Mouse (Mus musculus): ENCODE results near the gene 3110009E18Rik. TPM values are rescaled to one million over a fixed set of nuclear protein-coding genes. Genes with fewer than 3 reads are reported as not detected.

The 3110009E18Rik gene
- polyA plus RNA-seq, 1 experiment: 5.5 TPM

DNA sequence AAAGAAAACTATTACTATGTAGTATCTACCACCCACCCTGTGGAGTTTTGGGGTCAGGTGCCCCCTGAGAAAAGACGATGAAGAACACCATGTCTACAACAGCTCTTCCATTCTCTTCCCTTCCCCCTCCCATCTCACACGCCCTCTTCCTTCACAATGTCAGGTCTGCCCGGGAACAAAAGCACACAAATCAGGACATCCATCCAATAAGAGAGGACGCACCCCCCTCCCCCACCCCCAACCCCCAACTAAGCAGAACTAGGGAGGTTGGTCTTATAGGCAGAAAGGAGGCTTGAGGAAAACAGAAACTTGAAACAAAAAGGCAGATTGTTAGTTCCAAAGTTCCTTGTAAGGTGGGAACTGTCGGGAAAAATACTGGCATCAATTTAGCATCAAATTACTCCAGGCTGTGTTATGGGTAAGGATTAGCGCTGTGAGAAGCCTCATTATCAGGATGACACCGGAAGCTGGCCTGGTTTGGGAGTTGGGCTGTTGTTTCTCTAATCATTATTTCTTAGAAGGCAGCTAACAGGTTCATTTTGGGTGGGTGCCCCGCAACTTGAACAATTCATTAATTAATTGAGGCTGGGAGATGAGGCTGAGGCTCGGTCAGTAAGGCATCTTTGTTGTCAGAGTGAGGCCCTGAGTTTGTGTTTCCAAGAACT lies 43.1 kb upstream of the 3110009E18Rik start:
- H3K27me3 ChIP-seq (ENCODE audit: control insufficient read depth, insufficient read depth, low read length): peaks cover 10% of the 10 kb centered on the region; the same call in 1 of the 2 replicates
- TF ChIP-seq CTCF (IDR thresholded peaks at IDR 0.05; ENCODE audit: borderline replicate concordance, control insufficient read depth, extremely low read depth, insufficient read depth, low read length, poor library complexity): no peak
- no peak for TF ChIP-seq POLR2A (IDR thresholded peaks at IDR 0.05; ENCODE audit: control insufficient read depth, extremely low read depth, insufficient read depth, low read length, poor library complexity)
- no peak overlapping the region for H3K4me3 ChIP-seq (ENCODE audit: control insufficient read depth, insufficient read depth, low read length)
- H3K36me3 ChIP-seq (ENCODE audit: control insufficient read depth, insufficient read depth, low read length): no peaks in the 10 kb centered on the region
- 0 out of 2 replicates have a peak, but pooled peaks cover 5% of the 10 kb centered on the region for H3K4me1 ChIP-seq (replicated peaks; ENCODE audit: control insufficient read depth, insufficient read depth, low read length)
- no peak for DNase-seq
- 80% methylated on average over 9 of the region's 9 CpGs for WGBS
- no peak overlapping the region for H3K27ac ChIP-seq (ENCODE audit: control insufficient read depth, insufficient read depth, low read length)

- no peak for DNase-seq
- TF ChIP-seq POLR2A (IDR thresholded peaks at IDR 0.05; ENCODE audit: control insufficient read depth, extremely low read depth, insufficient read depth, low read length, poor library complexity): no peak
- TF ChIP-seq CTCF (IDR thresholded peaks at IDR 0.05; ENCODE audit: borderline replicate concordance, control insufficient read depth, extremely low read depth, insufficient read depth, low read length, poor library complexity): no peak
- Histone ChIP-seq H3K4me3 (ENCODE audit: control insufficient read depth, insufficient read depth, low read length) (no peak overlapping the region), H3K27me3 (ENCODE audit: control insufficient read depth, insufficient read depth, low read length) (no peaks in the 10 kb centered on the region), H3K4me1 (replicated peaks; ENCODE audit: control insufficient read depth, insufficient read depth, low read length) (no peaks in the 10 kb centered on the region), H3K36me3 (ENCODE audit: control insufficient read depth, insufficient read depth, low read length) (no peaks in the 10 kb centered on the region), H3K27ac (ENCODE audit: control insufficient read depth, insufficient read depth, low read length) (no peak overlapping the region)
- WGBS: 91% methylated on average over 1 of the region's 1 CpGs
Observed at GRCm38 (mm10) chr1:120080632-120081031, 40.4 kb upstream of the 3110009E18Rik start.

DNA sequence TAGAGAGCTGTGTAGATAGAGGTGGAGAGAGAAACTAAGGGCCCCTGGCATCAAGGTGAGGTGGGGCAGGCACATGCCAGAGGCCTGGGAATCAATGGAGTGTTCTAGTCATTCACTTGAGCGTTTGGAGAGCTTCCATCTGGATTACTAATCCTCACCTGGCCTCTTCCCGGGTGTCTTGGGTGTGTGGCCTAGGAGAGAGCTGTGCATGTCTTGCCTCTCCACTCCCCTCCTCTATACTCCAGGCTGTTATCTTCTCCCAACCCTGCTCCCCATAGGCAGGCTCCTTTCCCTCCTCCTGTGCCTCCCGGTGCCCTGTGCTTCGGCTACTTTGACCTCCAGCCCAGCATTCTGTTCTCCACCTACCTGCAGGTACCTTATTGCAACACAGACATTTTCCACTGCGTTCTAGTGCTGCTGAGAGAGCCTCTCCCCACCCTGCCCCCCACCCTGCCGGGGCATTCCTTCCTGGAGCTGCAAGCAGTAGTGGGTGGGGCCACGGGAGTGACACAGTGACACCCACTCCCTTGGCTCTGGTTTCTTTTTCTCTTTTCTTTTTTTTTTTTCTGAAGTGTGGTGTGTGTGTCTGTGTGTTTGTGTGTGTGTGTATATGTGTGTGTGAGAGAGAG lies 37.9 kb upstream of the 3110009E18Rik start:
- DNase-seq: no peak
- Histone ChIP-seq H3K27me3 (ENCODE audit: control insufficient read depth, insufficient read depth, low read length) (no peaks in the 10 kb centered on the region), H3K4me1 (replicated peaks; ENCODE audit: control insufficient read depth, insufficient read depth, low read length) (no peaks in the 10 kb centered on the region), H3K4me3 (ENCODE audit: control insufficient read depth, insufficient read depth, low read length) (no peak overlapping the region), H3K27ac (ENCODE audit: control insufficient read depth, insufficient read depth, low read length) (no peak overlapping the region), H3K36me3 (ENCODE audit: control insufficient read depth, insufficient read depth, low read length) (no peaks in the 10 kb centered on the region)
- TF ChIP-seq POLR2A (IDR thresholded peaks at IDR 0.05; ENCODE audit: control insufficient read depth, extremely low read depth, insufficient read depth, low read length, poor library complexity): no peak
- no peak for TF ChIP-seq CTCF (IDR thresholded peaks at IDR 0.05; ENCODE audit: borderline replicate concordance, control insufficient read depth, extremely low read depth, insufficient read depth, low read length, poor library complexity)
- 69% methylated on average over 7 of the region's 7 CpGs for WGBS

- no peak for TF ChIP-seq CTCF (IDR thresholded peaks at IDR 0.05; ENCODE audit: borderline replicate concordance, control insufficient read depth, extremely low read depth, insufficient read depth, low read length, poor library complexity)
- H3K4me1 ChIP-seq (replicated peaks; ENCODE audit: control insufficient read depth, insufficient read depth, low read length): no peaks in the 10 kb centered on the region
- no peaks in the 10 kb centered on the region for H3K36me3 ChIP-seq (ENCODE audit: control insufficient read depth, insufficient read depth, low read length)
- no peaks in the 10 kb centered on the region for H3K27me3 ChIP-seq (ENCODE audit: control insufficient read depth, insufficient read depth, low read length)
- whole genome bisulfite sequencing: 87% methylated on average over 5 of the region's 5 CpGs
- H3K27ac ChIP-seq (ENCODE audit: control insufficient read depth, insufficient read depth, low read length): no peak overlapping the region
- DNase-seq: no peak
- H3K4me3 ChIP-seq (ENCODE audit: control insufficient read depth, insufficient read depth, low read length): no peak overlapping the region
Observed at GRCm38 (mm10) chr1:120083921-120084517, 37.0 kb upstream of the 3110009E18Rik start.

- TF ChIP-seq CTCF (IDR thresholded peaks at IDR 0.05; ENCODE audit: borderline replicate concordance, control insufficient read depth, extremely low read depth, insufficient read depth, low read length, poor library complexity) (no peak), POLR2A (IDR thresholded peaks at IDR 0.05; ENCODE audit: control insufficient read depth, extremely low read depth, insufficient read depth, low read length, poor library complexity) (no peak)
- Histone ChIP-seq H3K27ac (ENCODE audit: control insufficient read depth, insufficient read depth, low read length) (no peak overlapping the region), H3K4me1 (replicated peaks; ENCODE audit: control insufficient read depth, insufficient read depth, low read length) (no peaks in the 10 kb centered on the region), H3K36me3 (ENCODE audit: control insufficient read depth, insufficient read depth, low read length) (no peaks in the 10 kb centered on the region), H3K27me3 (ENCODE audit: control insufficient read depth, insufficient read depth, low read length) (no peaks in the 10 kb centered on the region), H3K4me3 (ENCODE audit: control insufficient read depth, insufficient read depth, low read length) (no peak overlapping the region)
- DNase-seq: no peak
- 94% methylated on average over 3 of the region's 3 CpGs for WGBS
Observed at GRCm38 (mm10) chr1:120085696-120086095, 35.3 kb upstream of the 3110009E18Rik start.

DNA sequence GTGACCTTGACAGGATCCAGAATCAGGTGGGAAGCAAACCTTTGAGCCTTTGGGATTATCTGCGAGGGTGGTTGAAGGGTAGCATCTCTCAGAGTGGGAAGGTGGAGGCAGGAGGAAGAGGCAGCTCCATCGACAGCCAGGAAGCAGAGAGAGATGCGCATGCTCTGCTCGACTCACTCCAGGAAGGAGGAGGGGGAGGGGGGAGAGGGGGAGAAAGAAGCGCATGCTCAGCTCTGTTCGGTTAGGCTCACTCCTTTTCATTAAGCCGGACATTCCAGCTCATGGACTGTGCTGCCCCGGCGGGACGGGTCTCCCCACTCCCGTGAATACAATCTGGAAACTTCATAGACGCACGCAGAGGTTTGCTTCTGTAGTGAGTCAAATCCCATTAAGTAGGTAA lies 34.3 kb upstream of the 3110009E18Rik start:
- Histone ChIP-seq H3K4me3 (ENCODE audit: control insufficient read depth, insufficient read depth, low read length) (no peak overlapping the region), H3K36me3 (ENCODE audit: control insufficient read depth, insufficient read depth, low read length) (no peaks in the 10 kb centered on the region), H3K27ac (ENCODE audit: control insufficient read depth, insufficient read depth, low read length) (no peak overlapping the region), H3K4me1 (replicated peaks; ENCODE audit: control insufficient read depth, insufficient read depth, low read length) (no peaks in the 10 kb centered on the region), H3K27me3 (ENCODE audit: control insufficient read depth, insufficient read depth, low read length) (no peaks in the 10 kb centered on the region)
- 84% methylated on average over 13 of the region's 13 CpGs for WGBS
- TF ChIP-seq CTCF (IDR thresholded peaks at IDR 0.05; ENCODE audit: borderline replicate concordance, control insufficient read depth, extremely low read depth, insufficient read depth, low read length, poor library complexity) (no peak), POLR2A (IDR thresholded peaks at IDR 0.05; ENCODE audit: control insufficient read depth, extremely low read depth, insufficient read depth, low read length, poor library complexity) (no peak)
- no peak for DNase-seq
